Mouse (Mus musculus): ENCODE measurements around the gene Vmn1r21. TPM values are rescaled to one million over a fixed set of nuclear protein-coding genes. Genes with fewer than 3 reads are reported as not detected.

Gene Vmn1r21
- polyA plus RNA-seq, 1 experiment from 2014 or later: not detected

GRCm38 (mm10) chr6:57814436-57814940 is 35.7 kb downstream of the Vmn1r21 start:
- ATAC-seq (ENCODE audit: low FRiP score) (no peak), DNase-seq (ENCODE audit: low spot score) (no peak)
- H3K36me3 ChIP-seq (replicated peaks; ENCODE audit: control insufficient read depth, insufficient read depth): no peaks in the 10 kb centered on the region
- H3K27ac ChIP-seq: no peak overlapping the region
- no peak overlapping the region for H3K4me3 ChIP-seq (replicated peaks; ENCODE audit: low read length)
- H3K9ac ChIP-seq: no peak overlapping the region
- no peaks in the 10 kb centered on the region for H3K9me3 ChIP-seq (ENCODE audit: control insufficient read depth, low read length)
- no peaks in the 10 kb centered on the region for H3K27me3 ChIP-seq (ENCODE audit: control insufficient read depth, insufficient read depth, low read length)
- no peaks in the 10 kb centered on the region for H3K4me1 ChIP-seq (replicated peaks; ENCODE audit: control insufficient read depth, insufficient read depth, low read length)
- H3K4me2 ChIP-seq (replicated peaks): no peak overlapping the region
- WGBS: 95% methylated on average over 2 of the region's 2 CpGs

- Histone ChIP-seq H3K27ac (no peak overlapping the region), H3K4me3 (replicated peaks; ENCODE audit: low read length) (no peak overlapping the region), H3K9ac (no peak overlapping the region), H3K4me2 (replicated peaks) (no peak overlapping the region), H3K36me3 (replicated peaks; ENCODE audit: control insufficient read depth, insufficient read depth) (no peaks in the 10 kb centered on the region), H3K27me3 (ENCODE audit: control insufficient read depth, insufficient read depth, low read length) (no peaks in the 10 kb centered on the region), H3K4me1 (replicated peaks; ENCODE audit: control insufficient read depth, insufficient read depth, low read length) (no peaks in the 10 kb centered on the region), H3K9me3 (ENCODE audit: control insufficient read depth, low read length) (no peaks in the 10 kb centered on the region)
- DNase-seq (ENCODE audit: low spot score) (no peak), ATAC-seq (ENCODE audit: low FRiP score) (no peak)
- 90% methylated on average over 3 of the region's 3 CpGs for WGBS
Measured at GRCm38 (mm10) chr6:57811748-57812730, 38.1 kb downstream of the Vmn1r21 start.

GRCm38 (mm10) chr6:57805218-57806069 is 44.7 kb downstream of the Vmn1r21 start:
- 86% methylated on average over 5 of the region's 5 CpGs for WGBS
- no peak overlapping the region for H3K4me3 ChIP-seq (replicated peaks; ENCODE audit: low read length)

GRCm38 (mm10) chr6:57803130-57803529 is 47.0 kb downstream of the Vmn1r21 start:
- 82% methylated on average over 2 of the region's 2 CpGs for WGBS
- no peak for DNase-seq (ENCODE audit: low spot score)
- ATAC-seq (ENCODE audit: low FRiP score): no peak

More at GRCm38 (mm10) chr6:57805218-57806069, 44.7 kb downstream of the Vmn1r21 start:
- no peak for ATAC-seq (ENCODE audit: low FRiP score)
- Histone ChIP-seq H3K4me1 (replicated peaks; ENCODE audit: control insufficient read depth, insufficient read depth, low read length) (no peaks in the 10 kb centered on the region), H3K9ac (no peak overlapping the region), H3K27ac (no peak overlapping the region), H3K4me2 (replicated peaks) (no peak overlapping the region), H3K9me3 (ENCODE audit: control insufficient read depth, low read length) (no peaks in the 10 kb centered on the region), H3K27me3 (ENCODE audit: control insufficient read depth, insufficient read depth, low read length) (no peaks in the 10 kb centered on the region), H3K36me3 (replicated peaks; ENCODE audit: control insufficient read depth, insufficient read depth) (no peaks in the 10 kb centered on the region)
- DNase-seq (ENCODE audit: low spot score): no peak

GRCm38 (mm10) chr6:57798986-57799385 is 51.2 kb downstream of the Vmn1r21 start:
- H3K36me3 ChIP-seq (replicated peaks; ENCODE audit: control insufficient read depth, insufficient read depth): no peaks in the 10 kb centered on the region
- H3K4me1 ChIP-seq (replicated peaks; ENCODE audit: control insufficient read depth, insufficient read depth, low read length): no peaks in the 10 kb centered on the region
- DNase-seq (ENCODE audit: low spot score) (no peak), ATAC-seq (ENCODE audit: low FRiP score) (no peak)
- 91% methylated on average over 1 of the region's 1 CpGs for WGBS
- H3K9me3 ChIP-seq (ENCODE audit: control insufficient read depth, low read length): no peaks in the 10 kb centered on the region
- no peak overlapping the region for H3K4me3 ChIP-seq (replicated peaks; ENCODE audit: low read length)
- H3K4me2 ChIP-seq (replicated peaks): no peak overlapping the region
- no peaks in the 10 kb centered on the region for H3K27me3 ChIP-seq (ENCODE audit: control insufficient read depth, insufficient read depth, low read length)
- H3K9ac ChIP-seq: no peak overlapping the region
- no peak overlapping the region for H3K27ac ChIP-seq

More at GRCm38 (mm10) chr6:57803130-57803529, 47.0 kb downstream of the Vmn1r21 start:
- H3K4me3 ChIP-seq (replicated peaks; ENCODE audit: low read length): no peak overlapping the region
- no peak overlapping the region for H3K4me2 ChIP-seq (replicated peaks)
- no peaks in the 10 kb centered on the region for H3K27me3 ChIP-seq (ENCODE audit: control insufficient read depth, insufficient read depth, low read length)
- no peaks in the 10 kb centered on the region for H3K9me3 ChIP-seq (ENCODE audit: control insufficient read depth, low read length)
- H3K36me3 ChIP-seq (replicated peaks; ENCODE audit: control insufficient read depth, insufficient read depth): no peaks in the 10 kb centered on the region
- H3K27ac ChIP-seq: no peak overlapping the region
- no peak overlapping the region for H3K9ac ChIP-seq
- no peaks in the 10 kb centered on the region for H3K4me1 ChIP-seq (replicated peaks; ENCODE audit: control insufficient read depth, insufficient read depth, low read length)

- H3K27ac ChIP-seq: no peak overlapping the region
- DNase-seq (ENCODE audit: low spot score) (no peak), ATAC-seq (ENCODE audit: low FRiP score) (no peak)
- 89% methylated on average over 3 of the region's 3 CpGs for WGBS
- H3K9ac ChIP-seq: no peak overlapping the region
- H3K27me3 ChIP-seq (ENCODE audit: control insufficient read depth, insufficient read depth, low read length): no peaks in the 10 kb centered on the region
- H3K9me3 ChIP-seq (ENCODE audit: control insufficient read depth, low read length): no peaks in the 10 kb centered on the region
- H3K4me3 ChIP-seq (replicated peaks; ENCODE audit: low read length): no peak overlapping the region
- no peak overlapping the region for H3K4me2 ChIP-seq (replicated peaks)
- H3K36me3 ChIP-seq (replicated peaks; ENCODE audit: control insufficient read depth, insufficient read depth): no peaks in the 10 kb centered on the region
- H3K4me1 ChIP-seq (replicated peaks; ENCODE audit: control insufficient read depth, insufficient read depth, low read length): no peaks in the 10 kb centered on the region
Measured at GRCm38 (mm10) chr6:57796853-57797423, 53.2 kb downstream of the Vmn1r21 start.

- Histone ChIP-seq H3K36me3 (replicated peaks; ENCODE audit: control insufficient read depth, insufficient read depth) (no peaks in the 10 kb centered on the region), H3K9me3 (ENCODE audit: control insufficient read depth, low read length) (no peaks in the 10 kb centered on the region), H3K27me3 (ENCODE audit: control insufficient read depth, insufficient read depth, low read length) (no peaks in the 10 kb centered on the region), H3K4me1 (replicated peaks; ENCODE audit: control insufficient read depth, insufficient read depth, low read length) (no peaks in the 10 kb centered on the region), H3K9ac (no peak overlapping the region), H3K4me3 (replicated peaks; ENCODE audit: low read length) (no peak overlapping the region), H3K27ac (no peak overlapping the region), H3K4me2 (replicated peaks) (no peak overlapping the region)
- no peak for DNase-seq (ENCODE audit: low spot score)
- WGBS: 77% methylated on average over 3 of the region's 3 CpGs
- ATAC-seq (ENCODE audit: low FRiP score): no peak
Measured at GRCm38 (mm10) chr6:57795835-57796234, 54.3 kb downstream of the Vmn1r21 start.
